Mouse (Mus musculus) cerebellum, postnatal 14 days (tissue): ENCODE data around the gene Chga.

Experiments
- DNase-seq, 2 experiments: peaks; one replicate each; pipeline ENCODE4 v3.0.0; 2021; ENCODE audit warnings: mixed read lengths in 2 of 2

Chga gene

GRCm38 (mm10) chr12:102554721-102555516 is at the start of gene Chga:
Chga (plus strand) TSS chr12:102554969.
- DNase-seq: peak; percentile 95 to 96

GRCm38 (mm10) chr12:102505131-102505713 is 49.5 kb upstream of the Chga start:
- no peak for DNase-seq

- no peak for DNase-seq
These were observed 48.8 kb upstream of the Chga start for GRCm38 (mm10) chr12:102505949-102506348.

GRCm38 (mm10) chr12:102511363-102511762 is 43.4 kb upstream of the Chga start:
- peak; percentile 85 to 93 for DNase-seq

GRCm38 (mm10) chr12:102514151-102514550 is 40.6 kb upstream of the Chga start:
- no peak for DNase-seq

- no peak for DNase-seq
These were observed 40.0 kb upstream of the Chga start for GRCm38 (mm10) chr12:102514751-102515150.

- no peak for DNase-seq
These were observed 38.6 kb upstream of the Chga start for GRCm38 (mm10) chr12:102516151-102516550.

GRCm38 (mm10) chr12:102517647-102518046 is 37.1 kb upstream of the Chga start:
- DNase-seq: no peak

- no peak for DNase-seq
These were observed 34.6 kb upstream of the Chga start for GRCm38 (mm10) chr12:102519929-102520720.

GRCm38 (mm10) chr12:102521777-102522319 is 32.9 kb upstream of the Chga start:
- peak; percentile 71 to 76 for DNase-seq

GRCm38 (mm10) chr12:102524216-102524615 is 30.6 kb upstream of the Chga start:
- no peak for DNase-seq

- peak; percentile 69 to 75 for DNase-seq
These were observed 30.0 kb upstream of the Chga start for GRCm38 (mm10) chr12:102524760-102525159.

- no peak for DNase-seq
These were observed 26.8 kb upstream of the Chga start for GRCm38 (mm10) chr12:102527989-102528388.

GRCm38 (mm10) chr12:102535796-102536195 is 19.0 kb upstream of the Chga start:
- no peak for DNase-seq

- DNase-seq: no peak
These were observed 14.5 kb upstream of the Chga start for GRCm38 (mm10) chr12:102540278-102540677.

- no peak for DNase-seq
These were observed 13.6 kb upstream of the Chga start for GRCm38 (mm10) chr12:102541168-102541567.

- no peak for DNase-seq
These were observed 9.6 kb upstream of the Chga start for GRCm38 (mm10) chr12:102545122-102545521.

- DNase-seq: peak in 1 of 2 experiments; percentile 32
These were observed 4.2 kb upstream of the Chga start for GRCm38 (mm10) chr12:102550529-102550928.

- DNase-seq: no peak
These were observed 3.6 kb upstream of the Chga start for GRCm38 (mm10) chr12:102551186-102551585.

- no peak for DNase-seq
These were observed 2.8 kb upstream of the Chga start for GRCm38 (mm10) chr12:102552001-102552400.

GRCm38 (mm10) chr12:102553705-102554275 is 979 bp upstream of the Chga start:
- no peak for DNase-seq

- peak; percentile 53 to 58 for DNase-seq
These were observed 1.1 kb downstream of the Chga start for GRCm38 (mm10) chr12:102555850-102556249.

- no peak for DNase-seq
These were observed 2.6 kb downstream of the Chga start for GRCm38 (mm10) chr12:102557372-102557771.
